Mouse (Mus musculus): ENCODE results near the gene Ncoa5.
A peak's percentile ranks its signal among the peaks of the same experiment; 100 is the strongest.

The Ncoa5 gene

GRCm38 (mm10) chr2:164953224-164953623 lies 81.4 kb downstream of the Ncoa5 start:
- DNase-seq = peak; percentile 86

- no peak for DNase-seq
These were observed 82.2 kb downstream of the Ncoa5 start for GRCm38 (mm10) chr2:164952448-164952847.

GRCm38 (mm10) chr2:164951745-164952144 lies 82.9 kb downstream of the Ncoa5 start:
- no peak for DNase-seq

- DNase-seq = no peak
These were observed 84.2 kb downstream of the Ncoa5 start for GRCm38 (mm10) chr2:164950501-164950900.
